In the genomic region with DNA sequence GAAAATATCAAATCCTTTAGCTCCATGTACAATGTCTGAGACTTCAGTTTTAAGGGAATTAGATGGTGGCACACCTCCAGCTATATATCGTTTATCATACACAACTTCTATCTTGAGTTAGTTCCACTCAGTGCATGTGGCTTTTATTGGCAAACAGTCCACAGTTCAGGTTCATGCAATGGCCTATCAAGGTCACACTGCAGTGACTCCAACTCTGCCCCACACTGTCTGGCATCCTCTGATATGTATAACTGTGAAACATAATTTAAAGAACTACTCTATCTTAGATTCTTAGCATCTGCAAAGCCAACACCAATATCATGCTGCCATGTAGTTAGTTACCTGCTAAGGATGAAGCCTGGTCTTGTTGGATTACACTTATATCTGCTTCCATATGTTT, we compare ENCODE assay signal across 24 mouse cellular contexts. TPM values are rescaled to one million over a fixed set of nuclear protein-coding genes. Genes with fewer than 3 reads are reported as not detected.
"Had no signal": no experiment of that assay in that cellular context is flagged by ENCODE, and none has a peak within 500 bp of the region (broad histone marks: within the 10 kb centered on the region; RNA-seq: fewer than 3 reads in every experiment).

No protein-coding gene starts in this region.

- H3K4me3 ChIP-seq: neural tube, embryonic 13.5 days; neural tube, embryonic 15.5 days; stomach, embryonic 15.5 days had no signal

- H3K9ac ChIP-seq: neural tube, embryonic 13.5 days; neural tube, embryonic 15.5 days; stomach, embryonic 15.5 days had no signal

- DNase-seq: retina, postnatal 1 day; right cerebral cortex, adult 18-20 months; right cerebral cortex, postnatal 14 days; right cerebral cortex, postnatal 25 days; right cerebral cortex, postnatal 4 days; spleen, adult 18-20 months; thymus, adult 18-20 months; thymus, adult 2 months; thymus, postnatal 14 days; thymus, postnatal 25 days; thymus, postnatal 36 days; thymus, postnatal 4 days had no signal

- H3K4me1 ChIP-seq: neural tube, embryonic 13.5 days; neural tube, embryonic 15.5 days; stomach, embryonic 15.5 days had no signal

- H3K36me3 ChIP-seq: neural tube, embryonic 13.5 days; neural tube, embryonic 15.5 days; stomach, embryonic 15.5 days had no signal

- H3K9me3 ChIP-seq: neural tube, embryonic 13.5 days; neural tube, embryonic 15.5 days; stomach, embryonic 15.5 days had no signal

- H3K27ac ChIP-seq: neural tube, embryonic 13.5 days; neural tube, embryonic 15.5 days; stomach, embryonic 15.5 days; stomach, postnatal 0 days had no signal

- H3K27me3 ChIP-seq: neural tube, embryonic 13.5 days; neural tube, embryonic 15.5 days; stomach, embryonic 15.5 days had no signal

RNA-seq across cellular contexts. Expression of a gene that starts 23.1 kb away (rescaled TPM):
- total RNA-seq: neutrophil, adult 5-6 weeks had no signal
- polyA plus RNA-seq: neural tube, embryonic 13.5 days; neural tube, embryonic 14.5 days; neural tube, embryonic 15.5 days; small intestine, adult 2 months; spleen, adult 2 months; stomach, embryonic 14.5 days; stomach, embryonic 15.5 days; stomach, embryonic 16.5 days; stomach, postnatal 0 days; thymus, adult 2 months; thymus, postnatal 0 days; urinary bladder, adult 2 months had no signal
